Mouse (Mus musculus): ENCODE data around the gene Ift140. TPM values are rescaled to one million over a fixed set of nuclear protein-coding genes. Genes with fewer than 3 reads are reported as not detected.
"Not testable (repeated sequence)": the region's sequence is repeated elsewhere in the genome, so short reads cannot be mapped to it uniquely, and the experiment has no call there.

Gene Ift140
- total RNA-seq, 4 experiments from 2014 or later: 31.7 to 45.0 (median 38.1) TPM

- DNase-seq: peak; percentile 58
Measured at GRCm38 (mm10) chr17:25117263-25117662, 101.4 kb downstream of the Ift140 start.

GRCm38 (mm10) chr17:25120406-25120805, 104.5 kb downstream of the Ift140 start, which contains the start of gene Ptx4:
Ptx4 (plus strand) TSS chr17:25120760.
- DNase-seq: no peak

DNA sequence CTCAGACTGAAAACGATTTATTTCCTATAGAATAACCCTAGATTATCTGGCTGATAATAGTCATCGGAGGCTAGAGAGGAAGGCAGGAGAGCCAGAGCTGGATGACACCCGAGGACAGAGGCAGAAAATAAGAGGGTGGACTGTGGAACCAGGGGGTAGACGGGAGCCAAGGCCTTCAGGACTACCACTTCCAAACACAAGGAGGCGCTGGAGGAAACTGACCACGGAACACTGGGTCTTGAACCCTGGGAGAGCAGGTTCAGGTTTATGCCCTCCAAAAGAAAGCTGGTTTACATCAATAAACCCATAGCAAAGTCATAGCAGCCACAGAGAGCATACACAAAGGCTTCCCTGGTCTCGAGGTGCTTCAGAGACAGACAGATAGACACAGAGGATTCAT, 108.1 kb downstream of the Ift140 start:
- no peak for DNase-seq

DNA sequence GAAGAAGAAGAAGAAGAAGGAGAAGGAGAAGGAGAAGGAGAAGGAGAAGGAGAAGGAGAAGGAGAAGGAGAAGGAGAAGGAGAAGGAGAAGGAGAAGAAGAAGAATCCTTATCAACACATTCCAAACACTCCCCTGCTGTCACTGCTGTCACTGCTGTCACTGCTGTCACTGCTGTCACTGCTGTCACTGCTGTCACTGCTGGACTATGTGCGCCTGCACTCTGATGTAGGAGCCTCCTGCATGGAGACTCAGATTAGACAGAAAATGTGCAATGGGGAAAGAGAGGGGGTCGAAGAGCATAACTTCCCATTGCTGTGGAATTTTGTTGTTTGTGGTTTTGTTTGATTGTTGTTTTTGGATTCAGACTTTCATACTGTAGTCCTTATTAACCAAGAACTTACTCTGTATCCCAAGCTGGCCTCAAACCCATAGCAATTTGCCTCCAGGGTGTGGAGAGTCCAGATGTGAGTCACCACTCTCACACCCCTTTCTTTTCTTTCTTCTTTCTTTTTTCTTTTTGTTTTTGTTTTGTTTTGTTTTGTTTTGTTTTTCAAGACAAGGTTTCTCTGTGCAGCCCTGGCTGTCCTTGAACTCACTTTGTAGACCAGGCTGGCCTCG, 109.7 kb downstream of the Ift140 start:
- not testable (repeated sequence) for DNase-seq

DNA sequence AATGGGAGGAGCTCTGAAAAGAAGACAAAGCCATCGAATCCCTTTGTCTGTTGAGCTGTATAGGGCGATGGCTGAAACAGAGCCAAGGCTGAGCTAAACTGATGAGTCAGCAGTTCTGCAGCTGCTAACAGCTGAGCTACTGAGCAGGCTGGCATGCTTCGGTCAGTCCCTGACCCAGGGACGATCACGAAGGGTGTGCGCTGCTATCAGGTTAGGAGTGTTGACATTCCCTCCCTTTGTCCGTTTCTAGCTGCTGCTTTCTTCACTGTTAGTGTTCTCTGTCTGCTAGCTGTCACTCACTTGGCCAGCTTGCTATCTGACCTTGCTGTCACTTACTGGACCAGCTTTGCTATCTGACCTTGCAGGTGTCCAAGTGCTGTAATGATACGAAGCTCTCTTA, 111.2 kb downstream of the Ift140 start:
- peak; percentile 31 for DNase-seq

GRCm38 (mm10) chr17:25127681-25128080, 111.8 kb downstream of the Ift140 start:
- DNase-seq: no peak

DNA sequence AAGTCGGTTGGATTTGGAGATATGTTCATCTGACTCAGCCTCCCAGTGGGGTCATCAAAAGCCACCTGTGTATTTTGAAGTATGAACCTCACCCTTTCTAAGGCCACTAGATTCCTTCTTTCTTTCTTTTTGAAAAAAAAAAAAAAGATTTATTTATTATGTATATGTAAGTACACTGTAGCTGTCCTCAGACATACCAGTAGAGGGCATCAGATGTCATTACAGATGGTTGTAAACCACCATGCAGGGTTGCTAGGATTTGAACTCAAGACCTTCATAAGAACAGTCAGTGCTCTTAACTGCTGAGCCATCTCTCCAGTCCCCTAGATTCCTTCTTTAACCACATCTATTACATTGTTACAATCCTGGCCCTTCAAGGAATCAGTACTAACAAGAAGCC, 114.2 kb downstream of the Ift140 start:
- DNase-seq: no peak

DNA sequence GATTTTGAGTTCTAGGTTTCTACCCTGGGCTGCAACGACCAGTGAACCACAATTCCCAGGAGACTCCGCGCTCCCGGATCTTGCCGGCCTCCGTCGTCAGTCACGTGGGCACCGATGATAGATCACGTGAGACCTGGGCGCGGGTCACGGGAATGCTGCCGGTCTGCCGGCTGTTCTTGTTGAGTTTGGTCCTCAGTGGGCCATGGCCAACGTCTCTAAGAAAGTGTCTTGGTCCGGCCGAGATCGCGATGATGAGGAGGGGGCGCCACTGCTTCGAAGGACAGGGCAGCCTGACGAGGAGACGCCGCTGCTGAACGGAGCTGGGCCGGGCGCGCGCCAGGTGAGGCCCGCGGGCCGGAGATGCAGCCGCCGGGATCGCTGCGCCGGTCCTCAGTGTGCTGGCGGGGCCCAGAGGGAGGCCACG, 117.4 kb downstream of the Ift140 start, which contains the start of gene Clcn7:
Gene Clcn7, plus strand, starts transcription at position 117 of the 424 bp plus-strand sequence.
- peak; percentile 92 for DNase-seq

- DNase-seq: no peak
Measured at GRCm38 (mm10) chr17:25135622-25136021, 119.7 kb downstream of the Ift140 start.

DNA sequence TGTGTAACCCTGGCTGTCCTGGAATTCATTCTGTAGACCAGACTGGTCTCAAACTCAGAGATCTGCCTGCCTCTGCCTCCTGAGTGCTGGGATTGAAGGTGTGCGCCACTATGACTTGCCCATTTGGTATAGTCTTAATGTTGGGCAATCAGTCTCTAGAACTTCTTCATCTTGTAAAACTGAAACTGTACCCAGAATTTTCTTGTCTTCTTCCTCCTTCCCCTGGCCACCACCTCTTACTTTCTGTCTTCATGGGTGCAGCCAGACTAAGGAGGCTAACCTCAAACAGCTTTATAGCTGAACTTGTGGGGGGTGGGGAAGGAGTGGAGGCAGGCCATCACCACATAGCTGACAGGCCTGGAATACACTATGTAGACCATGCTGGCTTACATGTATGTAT, 122.9 kb downstream of the Ift140 start:
- no peak for DNase-seq

DNA sequence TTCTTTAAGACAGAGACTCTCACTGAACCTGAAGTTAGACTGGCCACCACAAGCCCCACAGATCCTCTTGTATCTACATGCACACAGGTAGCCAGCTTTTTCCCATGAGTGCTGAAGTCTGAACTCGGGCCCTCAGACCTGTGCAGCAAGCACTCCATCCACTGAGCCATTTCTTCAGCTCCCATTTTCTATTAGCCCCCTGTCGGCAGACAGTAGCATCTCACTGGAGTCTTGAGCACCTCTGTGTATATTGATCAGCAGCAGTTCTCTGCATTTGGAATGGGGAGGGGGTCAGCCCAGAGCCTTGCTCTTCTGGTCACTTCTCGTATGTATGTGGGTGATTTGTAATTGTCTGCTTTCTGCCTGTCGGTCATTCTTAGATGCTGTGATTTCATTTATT, 124.1 kb downstream of the Ift140 start:
- DNase-seq: no peak

Other genes starting within 250 kb of the Ift140 start
- gene Meiob, start 211.8 kb upstream of the Ift140 start, total RNA-seq (2022): 1 to 10 TPM in 2 of 4 experiments, under 1 TPM in 2; 0.52 to 2.7 (median 1.1) TPM
- gene Hagh, start 175.9 kb upstream of the Ift140 start, total RNA-seq (2022): 10 to 100 TPM; 81.9 to 99.1 (median 92.7) TPM
- gene Fahd1, start 165.7 kb upstream of the Ift140 start, total RNA-seq (2022): 10 to 100 TPM; 26.4 to 36.0 (median 32.1) TPM
- gene Igfals, start 150.1 kb upstream of the Ift140 start, total RNA-seq (2022): 1 to 10 TPM; 2.0 to 5.8 (median 2.7) TPM
- gene Nubp2, start 129.7 kb upstream of the Ift140 start, total RNA-seq (2022): 10 to 100 TPM; 58.9 to 66.0 (median 61.5) TPM
- 10 to 100 TPM; 31.5 to 34.0 (median 33.7) TPM for gene Spsb3, start 129.4 kb upstream of the Ift140 start, total RNA-seq (2022)
- gene Eme2, start 121.0 kb upstream of the Ift140 start, total RNA-seq (2022): 10 to 100 TPM; 43.6 to 80.7 (median 66.3) TPM
- gene Mrps34, start 121.0 kb upstream of the Ift140 start, total RNA-seq (2022): 100 to 1,000 TPM; 120 to 201 (median 138) TPM
- 100 to 1,000 TPM in 2 of 4 experiments, 10 to 100 TPM in 2; 73.5 to 148 (median 104) TPM for gene Nme3, start 119.6 kb upstream of the Ift140 start, total RNA-seq (2022)
- 100 to 1,000 TPM in 3 of 4 experiments, 10 to 100 TPM in 1; 96.1 to 271 (median 177) TPM for gene Mapk8ip3, start 79.1 kb upstream of the Ift140 start, total RNA-seq (2022)
- 10 to 100 TPM; 28.0 to 38.5 (median 30.7) TPM for gene Jpt2, start 55.4 kb upstream of the Ift140 start, total RNA-seq (2022)
- 10 to 100 TPM; 22.0 to 33.2 (median 25.4) TPM for gene Cramp1l, start 297 bp upstream of the Ift140 start, total RNA-seq (2022)
- 10 to 100 TPM; 35.3 to 56.0 (median 52.6) TPM for gene Tmem204, start 67.5 kb downstream of the Ift140 start, total RNA-seq (2022)
- gene Telo2, start 99.9 kb downstream of the Ift140 start, total RNA-seq (2022): 10 to 100 TPM; 24.0 to 40.2 (median 29.5) TPM
- not detected for gene Ptx4, start 104.7 kb downstream of the Ift140 start, total RNA-seq (2022)
- 10 to 100 TPM; 47.4 to 77.7 (median 67.8) TPM for gene Clcn7, start 117.3 kb downstream of the Ift140 start, total RNA-seq (2022)
- gene Ccdc154, start 146.4 kb downstream of the Ift140 start, total RNA-seq (2022): under 1 TPM in 3 of 4 experiments, not detected in 1; 0.09 to 0.34 (median 0.19) TPM
- gene Gm38655, start 159.4 kb downstream of the Ift140 start, total RNA-seq (2022): under 1 TPM in 3 of 4 experiments, not detected in 1; 0.40 to 0.67 (median 0.42) TPM
- 10 to 100 TPM; 18.4 to 21.7 (median 20.9) TPM for gene BC003965, start 168.5 kb downstream of the Ift140 start, total RNA-seq (2022)
- gene Unkl, start 172.3 kb downstream of the Ift140 start, total RNA-seq (2022): 10 to 100 TPM; 18.4 to 36.4 (median 26.2) TPM
- 10 to 100 TPM; 48.9 to 57.3 (median 52.2) TPM for gene Gnptg, start 224.0 kb downstream of the Ift140 start, total RNA-seq (2022)
- gene Tsr3, start 224.1 kb downstream of the Ift140 start, total RNA-seq (2022): 10 to 100 TPM; 23.4 to 35.5 (median 30.3) TPM
- 10 to 100 TPM; 12.8 to 44.5 (median 22.1) TPM for gene Baiap3, start 240.3 kb downstream of the Ift140 start, total RNA-seq (2022)